Mouse (Mus musculus) lung, embryonic 14.5 days (tissue): ENCODE data around the gene Gm44790. TPM values are rescaled to one million over a fixed set of nuclear protein-coding genes. Genes with fewer than 3 reads are reported as not detected.
"Not testable (repeated sequence)": the region's sequence is repeated elsewhere in the genome, so short reads cannot be mapped to it uniquely, and the experiment has no call there.

ENCODE experiments used
- ATAC-seq: fragments of 200-750 bp; cut with Nextera tagmentation; 2 replicates; pipeline ENCODE4 v1.8.0; 2017; ENCODE audit warnings: mild to moderate bottlenecking, moderate TSS enrichment, moderate library complexity; ENCODE audit not compliant: insufficient read depth
- DNase-seq: peaks from one replicate; pipeline ENCODE4 v3.0.0-alpha.2; 2015
- H3K27ac ChIP-seq: fragments of 300-500 bp; sonication (generic); 2 replicates; pipeline ENCODE4 v1.5.1; 2014; ENCODE audit warnings: low read depth, mild to moderate bottlenecking, moderate library complexity
- H3K27me3 ChIP-seq: fragments of 300-500 bp; sonication (generic); 2 replicates; pipeline ENCODE4 v1.6.1; 2014; ENCODE audit warnings: low read length, control low read depth; ENCODE audit not compliant: insufficient read depth
- H3K36me3 ChIP-seq: fragments of 300-500 bp; sonication (generic); 2 replicates; pipeline ENCODE4 v1.6.1; 2014; ENCODE audit warnings: control low read depth; ENCODE audit not compliant: insufficient read depth
- H3K4me1 ChIP-seq: fragments of 300-500 bp; sonication (generic); 2 replicates; pipeline ENCODE4 v1.6.1; 2014; ENCODE audit warnings: antibody characterized with exemption, control low read depth; ENCODE audit not compliant: insufficient read depth
- H3K4me2 ChIP-seq: fragments of 300-500 bp; sonication (generic); 2 replicates; pipeline ENCODE4 v1.6.1; 2014; ENCODE audit warnings: mild to moderate bottlenecking
- H3K4me3 ChIP-seq: fragments of 300-500 bp; sonication (generic); 2 replicates; pipeline ENCODE4 v1.5.1; 2014; ENCODE audit warnings: low read depth, low read length
- H3K9ac ChIP-seq: fragments of 300-500 bp; sonication (generic); 2 replicates; pipeline ENCODE4 v1.6.1; 2014
- H3K9me3 ChIP-seq: fragments of 300-500 bp; sonication (generic); 2 replicates; pipeline ENCODE4 v1.6.1; 2016; ENCODE audit warnings: low read depth, low read length, control low read depth
- CTCF ChIP-seq: IDR thresholded peaks from 2 replicates; pipeline ENCODE4 v1.5.1; 2016; ENCODE audit warnings: antibody characterized with exemption, low read depth
- WGBS: fragments of 180-500 bp; shearing (Covaris S2); extraction: QIAGEN DNeasy Blood & Tissue Kit; methylation state at CpG from one replicate; pipeline ENCODE4 v1.1.7; 2014; 5-methylcytosine and 5-hydroxymethylcytosine counted together
- polyA plus RNA-seq: library from polyadenylated mRNA; unstranded; fragments of >200 nt; fragmentation: Nextera tagmentation; extraction: Ambion mirVana; gene quantifications from 2 replicates; pipeline ENCODE4 v1.2.1, GENCODE M21; 2014

The Gm44790 gene
- polyA plus RNA-seq, 1 experiment from 2014 or later: 0.72 TPM

GRCm38 (mm10) chr6:86481871-86482270 is 55.4 kb downstream of the Gm44790 start:
- WGBS: 87% methylated on average over 5 of the region's 5 CpGs
- no peak for ATAC-seq
- Histone ChIP-seq H3K27me3 (no peaks in the 10 kb centered on the region), H3K4me3 (no peak overlapping the region), H3K4me2 (no peak overlapping the region), H3K9me3 (no peaks in the 10 kb centered on the region), H3K36me3 (no peaks in the 10 kb centered on the region), H3K9ac (no peak overlapping the region), H3K4me1 (peaks cover 13% of the 10 kb centered on the region), H3K27ac (no peak overlapping the region)
- no peak for TF ChIP-seq CTCF
- DNase-seq: no peak

GRCm38 (mm10) chr6:86485943-86486640 is 59.6 kb downstream of the Gm44790 start:
- no peak for TF ChIP-seq CTCF
- H3K4me3 ChIP-seq: no peak overlapping the region
- H3K27ac ChIP-seq: no peak overlapping the region
- no peaks in the 10 kb centered on the region for H3K9me3 ChIP-seq
- H3K9ac ChIP-seq: no peak overlapping the region
- H3K36me3 ChIP-seq: no peaks in the 10 kb centered on the region
- DNase-seq: no peak
- WGBS: 78% methylated on average over 7 of the region's 7 CpGs
- no peak overlapping the region for H3K4me2 ChIP-seq
- ATAC-seq: no peak
- H3K27me3 ChIP-seq: no peaks in the 10 kb centered on the region
- H3K4me1 ChIP-seq: peaks cover 16% of the 10 kb centered on the region

- H3K27ac ChIP-seq: peak overlapping the region; percentile 98
- H3K4me1 ChIP-seq: peaks cover 15% of the 10 kb centered on the region
- no peaks in the 10 kb centered on the region for H3K9me3 ChIP-seq
- peak overlapping the region; percentile 17 for H3K4me3 ChIP-seq
- peak overlapping the region; percentile 55 for H3K4me2 ChIP-seq
- WGBS: 7% methylated on average over 24 of the region's 24 CpGs
- no peaks in the 10 kb centered on the region for H3K27me3 ChIP-seq
- ATAC-seq (peak; percentile 97), DNase-seq (peak; percentile 92)
- TF ChIP-seq CTCF: peak; percentile 54
- H3K36me3 ChIP-seq: no peaks in the 10 kb centered on the region
- peak overlapping the region; percentile 54 for H3K9ac ChIP-seq
These were observed 61.1 kb downstream of the Gm44790 start for GRCm38 (mm10) chr6:86487358-86488148.

GRCm38 (mm10) chr6:86488149-86488485 is 61.7 kb downstream of the Gm44790 start:
- no peaks in the 10 kb centered on the region for H3K36me3 ChIP-seq
- DNase-seq: no peak
- H3K4me1 ChIP-seq: peaks cover 15% of the 10 kb centered on the region
- no peak overlapping the region for H3K4me3 ChIP-seq
- peak overlapping the region; percentile 98 for H3K27ac ChIP-seq
- 37% methylated on average over 3 of the region's 3 CpGs for WGBS
- no peaks in the 10 kb centered on the region for H3K9me3 ChIP-seq
- no peak for ATAC-seq
- H3K4me2 ChIP-seq: peak overlapping the region; percentile 55
- TF ChIP-seq CTCF: no peak
- H3K9ac ChIP-seq: peak overlapping the region; percentile 54
- H3K27me3 ChIP-seq: no peaks in the 10 kb centered on the region

- H3K4me2 ChIP-seq: no peak overlapping the region
- H3K27me3 ChIP-seq: no peaks in the 10 kb centered on the region
- no peaks in the 10 kb centered on the region for H3K9me3 ChIP-seq
- DNase-seq (no peak), ATAC-seq (no peak)
- H3K4me1 ChIP-seq: peaks cover 15% of the 10 kb centered on the region
- H3K36me3 ChIP-seq: no peaks in the 10 kb centered on the region
- H3K27ac ChIP-seq: no peak overlapping the region
- no peak overlapping the region for H3K9ac ChIP-seq
- 91% methylated on average over 2 of the region's 2 CpGs for WGBS
- H3K4me3 ChIP-seq: no peak overlapping the region
- no peak for TF ChIP-seq CTCF
These were observed 63.5 kb downstream of the Gm44790 start for GRCm38 (mm10) chr6:86489945-86490344.

- not testable (repeated sequence) for ATAC-seq, H3K27ac ChIP-seq, H3K36me3 ChIP-seq, H3K9ac ChIP-seq, H3K27me3 ChIP-seq, H3K4me3 ChIP-seq, DNase-seq, H3K9me3 ChIP-seq, H3K4me2 ChIP-seq
- peaks cover 15% of the 10 kb centered on the region for H3K4me1 ChIP-seq
- 91% methylated on average over 8 of the region's 8 CpGs for WGBS
These were observed 64.0 kb downstream of the Gm44790 start for GRCm38 (mm10) chr6:86490413-86490812.

GRCm38 (mm10) chr6:86493469-86494263 is 67.2 kb downstream of the Gm44790 start:
- Histone ChIP-seq H3K4me2 (no peak overlapping the region), H3K9ac (no peak overlapping the region), H3K36me3 (no peaks in the 10 kb centered on the region), H3K4me3 (no peak overlapping the region), H3K27ac (peak overlapping the region; percentile 32; the same call in 1 of the 2 replicates), H3K9me3 (no peaks in the 10 kb centered on the region), H3K4me1 (0 out of 2 replicates have a peak, but pooled peaks cover 4% of the 10 kb centered on the region), H3K27me3 (no peaks in the 10 kb centered on the region)
- 52% methylated on average over 13 of the region's 13 CpGs for WGBS
- ATAC-seq (no peak), DNase-seq (no peak)
- no peak for TF ChIP-seq CTCF
